27 mouse cellular contexts compared by ENCODE assay signal in the genomic region with DNA sequence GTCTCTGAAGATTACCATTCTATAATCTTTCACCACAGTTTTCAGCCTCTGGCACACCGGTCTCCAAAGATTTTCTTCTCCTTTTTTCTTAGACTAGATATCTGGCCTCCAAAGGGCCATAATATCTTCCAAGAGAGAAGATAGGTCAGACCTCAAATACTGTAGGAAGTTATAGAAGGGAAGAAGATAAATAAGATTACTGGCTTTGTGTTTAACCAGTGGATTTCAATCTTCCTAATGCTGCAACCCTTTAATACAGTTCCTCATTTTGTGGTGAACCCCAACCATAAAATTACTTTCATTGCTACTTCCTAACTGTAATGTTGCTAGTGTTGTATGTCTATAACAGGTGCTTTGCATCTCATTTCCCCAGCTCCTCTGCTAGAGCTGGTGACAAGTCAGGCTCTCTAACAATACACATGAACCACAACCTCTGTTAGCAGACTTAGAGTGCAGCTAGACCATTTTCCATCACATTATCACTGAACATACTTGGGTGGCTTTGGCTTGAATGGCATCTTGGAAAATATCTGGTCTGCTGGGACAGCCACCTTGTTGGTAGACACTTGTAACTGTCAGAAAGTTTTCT.
"Had no signal": no experiment of that assay in that cellular context is flagged by ENCODE, and none has a peak within 500 bp of the region (broad histone marks: within the 10 kb centered on the region; RNA-seq: fewer than 3 reads in every experiment).

No protein-coding gene starts in this region.

- H3K4me3 ChIP-seq: heart, embryonic 10.5 days; heart, embryonic 13.5 days; heart, embryonic 15.5 days; hindbrain, embryonic 10.5 days; hindbrain, embryonic 12.5 days; intestine, embryonic 15.5 days; left cerebral cortex, adult 2 months; limb, embryonic 10.5 days; limb, embryonic 12.5 days; liver, embryonic 13.5 days had no signal

- ATAC-seq: hindbrain, embryonic 16.5 days; inflammation-experienced regulatory T-cells, adult 6 months; intestine, postnatal 0 days had no signal

- DNase-seq: gastrocnemius, postnatal 25 days; heart, adult 18-20 months; heart, postnatal 14 days; heart, postnatal 36 days; kidney, adult 18-20 months; kidney, adult 8-10 months; kidney, postnatal 10 days; kidney, postnatal 25 days; kidney, postnatal 4 days; layer of hippocampus, adult 9-11 months; layer of hippocampus, postnatal 36 days; liver; liver, embryonic 13.5 days had no signal

- H3K27me3 ChIP-seq: heart, embryonic 13.5 days; heart, embryonic 15.5 days; hindbrain, embryonic 12.5 days; intestine, embryonic 15.5 days; limb, embryonic 12.5 days; liver, embryonic 13.5 days had no signal

- H3K36me3 ChIP-seq: heart, embryonic 10.5 days; heart, embryonic 13.5 days; heart, embryonic 15.5 days; hindbrain, embryonic 10.5 days; hindbrain, embryonic 12.5 days; intestine, embryonic 15.5 days; limb, embryonic 10.5 days; limb, embryonic 12.5 days; liver, embryonic 13.5 days had no signal

- H3K4me2 ChIP-seq: heart, embryonic 13.5 days; heart, embryonic 15.5 days; hindbrain, embryonic 12.5 days; hindbrain, embryonic 14.5 days; intestine, embryonic 15.5 days; limb, embryonic 12.5 days; liver, embryonic 11.5 days; liver, embryonic 13.5 days had no signal

- H3K4me1 ChIP-seq: heart, embryonic 10.5 days; heart, embryonic 13.5 days; heart, embryonic 15.5 days; hindbrain, embryonic 10.5 days; hindbrain, embryonic 12.5 days; intestine, embryonic 15.5 days; limb, embryonic 10.5 days; limb, embryonic 12.5 days; liver, embryonic 13.5 days had no signal

- H3K27ac ChIP-seq: heart, embryonic 10.5 days; heart, embryonic 13.5 days; heart, embryonic 15.5 days; hindbrain, embryonic 10.5 days; hindbrain, embryonic 12.5 days; hindbrain, embryonic 14.5 days; intestine, embryonic 15.5 days; left cerebral cortex, adult 2 months; limb, embryonic 10.5 days; limb, embryonic 12.5 days; liver, embryonic 13.5 days had no signal

- H3K9me3 ChIP-seq: heart, embryonic 10.5 days; heart, embryonic 13.5 days; heart, embryonic 15.5 days; hindbrain, embryonic 10.5 days; hindbrain, embryonic 12.5 days; intestine, embryonic 15.5 days; limb, embryonic 10.5 days; limb, embryonic 12.5 days; liver, embryonic 13.5 days had no signal

- H3K9ac ChIP-seq: heart, embryonic 13.5 days; heart, embryonic 15.5 days; hindbrain, embryonic 12.5 days; hindbrain, embryonic 14.5 days; intestine, embryonic 15.5 days; limb, embryonic 12.5 days; liver, embryonic 13.5 days had no signal
